Mouse (Mus musculus): Measurements from ENCODE around the gene Gm49510.

DNA sequence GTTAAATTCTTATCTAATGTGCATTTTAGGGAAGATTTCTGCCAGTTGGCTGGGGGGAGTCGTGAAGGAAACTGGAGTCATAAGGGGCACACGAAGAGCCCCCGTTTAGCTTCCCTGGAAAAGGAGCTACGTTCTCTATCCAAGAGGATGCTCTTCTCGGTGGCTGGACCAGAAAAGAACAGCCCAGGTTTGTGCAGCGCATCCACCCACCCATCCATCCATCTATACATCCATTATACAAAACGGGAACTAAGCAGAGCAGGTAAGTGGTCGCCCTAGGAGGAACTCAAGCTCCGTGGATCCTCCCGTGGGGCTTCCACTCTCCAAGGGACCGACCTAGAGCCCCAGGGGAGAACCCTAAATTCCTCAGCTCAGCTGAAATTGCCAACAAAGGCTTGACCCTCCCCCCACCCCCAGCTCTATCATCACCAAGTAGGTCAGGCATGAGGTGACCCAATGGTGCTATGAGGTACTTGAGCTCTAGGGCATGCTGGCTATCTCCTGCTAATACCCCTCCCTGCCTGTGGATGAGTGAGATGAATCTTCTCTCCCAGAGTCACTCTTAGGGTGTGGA lies 48.8 kb downstream of the Gm49510 start:
- TF ChIP-seq CTCF (IDR thresholded peaks at IDR 0.05; ENCODE audit: extremely low read depth, insufficient read depth, insufficient read length, insufficient replicate concordance) = no peak
- no peak for TF ChIP-seq POLR2A (IDR thresholded peaks at IDR 0.05; ENCODE audit: low read depth, low read length)

Measured in spleen, adult 2 months (tissue).